Mouse (Mus musculus) hindbrain, embryonic 11.5 days (tissue): ENCODE results near the gene Chn1. TPM values are rescaled to one million over a fixed set of nuclear protein-coding genes. Genes with fewer than 3 reads are reported as not detected.

ENCODE experiments used
- ATAC-seq: fragments of 200-750 bp; cut with Nextera tagmentation; 2 replicates; pipeline ENCODE4 v1.8.0; 2017; ENCODE audit warnings: mild to moderate bottlenecking, moderate TSS enrichment, moderate library complexity; ENCODE audit not compliant: low FRiP score
- DNase-seq: peaks from one replicate; pipeline ENCODE4 v3.0.0-alpha.2; 2015; ENCODE audit warnings: low spot score
- H3K27ac ChIP-seq: fragments of 300-500 bp; sonication (generic); 2 replicates; pipeline ENCODE4 v1.5.1; 2014; ENCODE audit warnings: mild to moderate bottlenecking, low read depth, low read length
- H3K27me3 ChIP-seq: fragments of 300-500 bp; sonication (generic); 2 replicates; pipeline ENCODE4 v1.6.1; 2014; ENCODE audit warnings: mild to moderate bottlenecking, low read length, moderate library complexity, mixed read lengths; ENCODE audit not compliant: control insufficient read depth, insufficient read depth
- H3K36me3 ChIP-seq: fragments of 300-500 bp; sonication (generic); 2 replicates; pipeline ENCODE4 v1.6.1; 2014; ENCODE audit warnings: mild to moderate bottlenecking, low read length, moderate library complexity, mixed read lengths; ENCODE audit not compliant: control insufficient read depth, insufficient read depth
- H3K4me1 ChIP-seq: fragments of 300-500 bp; sonication (generic); replicated peaks from 2 replicates; pipeline ENCODE4 v1.6.1; 2014; ENCODE audit warnings: low read length, mixed read lengths; ENCODE audit not compliant: control insufficient read depth, insufficient read depth
- H3K4me2 ChIP-seq: fragments of 300-500 bp; sonication (generic); replicated peaks from 2 replicates; pipeline ENCODE4 v1.6.1; 2014; ENCODE audit warnings: mild to moderate bottlenecking, low read depth, low read length
- H3K4me3 ChIP-seq: fragments of 300-500 bp; sonication (generic); 2 replicates; pipeline ENCODE4 v1.5.1; 2014; ENCODE audit warnings: low read depth, low read length
- H3K9ac ChIP-seq: fragments of 300-500 bp; sonication (generic); 2 replicates; pipeline ENCODE4 v1.6.1; 2014; ENCODE audit warnings: low read depth, low read length
- H3K9me3 ChIP-seq: fragments of 300-500 bp; sonication (generic); 2 replicates; pipeline ENCODE4 v1.6.1; 2016; ENCODE audit warnings: low read length; ENCODE audit not compliant: control insufficient read depth
- WGBS: fragments of 180-500 bp; shearing (Covaris S2); extraction: QIAGEN DNeasy Blood & Tissue Kit; methylation state at CpG from one replicate; pipeline ENCODE4 v1.1.7; 2014; 5-methylcytosine and 5-hydroxymethylcytosine counted together
- polyA plus RNA-seq: library from polyadenylated mRNA; unstranded; fragments of >200 nt; fragmentation: Nextera tagmentation; extraction: Ambion mirVana; gene quantifications from 2 replicates; pipeline ENCODE4 v1.2.1, GENCODE M21; 2014

The Chn1 gene
- polyA plus RNA-seq, 1 experiment from 2014 or later: 90.3 TPM

DNA sequence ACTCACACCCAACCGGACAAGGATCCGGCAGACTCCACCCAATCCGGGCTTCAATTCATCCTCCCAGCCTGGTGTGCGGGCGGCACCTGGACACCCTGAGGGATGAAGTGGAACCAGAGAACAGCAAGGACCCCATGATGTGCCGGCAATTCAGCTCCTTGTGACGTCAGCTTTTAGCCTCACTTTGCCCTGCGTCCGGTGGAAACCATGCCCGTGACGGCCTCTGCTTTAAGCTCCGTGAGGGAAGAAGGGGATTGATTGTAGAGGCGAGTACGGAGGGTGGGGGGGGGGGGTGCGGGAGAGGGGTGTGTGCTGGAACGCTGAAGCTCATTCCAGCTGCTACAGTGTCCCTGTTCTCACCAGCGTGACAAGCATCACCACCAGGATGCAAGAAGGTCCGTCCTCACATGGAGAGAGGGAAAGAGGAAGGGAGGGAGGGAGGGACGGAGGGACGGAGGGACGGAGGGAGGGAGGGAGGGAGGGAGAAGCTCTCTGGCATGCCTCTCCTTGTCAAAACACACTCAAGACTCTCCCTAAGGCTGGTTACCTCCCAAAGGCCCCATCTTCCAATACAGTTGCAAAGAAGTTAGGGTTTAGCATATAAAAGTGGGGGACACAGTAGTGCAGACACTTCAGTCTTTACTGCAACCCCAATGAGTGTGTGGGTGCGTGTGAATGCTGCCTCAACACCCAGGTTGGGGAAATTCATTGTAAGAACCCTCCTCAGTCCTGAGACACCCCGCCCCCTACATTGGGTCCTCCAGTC lies 214.1 kb downstream of the Chn1 start:
- ATAC-seq (peak; percentile 74), DNase-seq (peak; percentile 54)
- H3K9ac ChIP-seq: peak overlapping the region; percentile 3; the same call in 1 of the 2 replicates
- H3K4me2 ChIP-seq: peak overlapping the region; percentile 63
- no peaks in the 10 kb centered on the region for H3K9me3 ChIP-seq
- H3K27ac ChIP-seq: no peak overlapping the region
- 2% methylated on average over 20 of the region's 23 CpGs for WGBS
- H3K4me1 ChIP-seq: no peaks in the 10 kb centered on the region
- H3K4me3 ChIP-seq: peak overlapping the region; percentile 38
- H3K36me3 ChIP-seq: no peaks in the 10 kb centered on the region
- no peaks in the 10 kb centered on the region for H3K27me3 ChIP-seq

Other genes starting within 250 kb of the Chn1 start
- gene Wipf1, start 245.6 kb downstream of the Chn1 start, polyA plus RNA-seq: 9.2 and 9.7 TPM in 2 replicates
- gene Chrna1, start 195.0 kb downstream of the Chn1 start, polyA plus RNA-seq: 0.51 and 0.98 TPM in 2 replicates
- 96.6 and 105 TPM in 2 replicates for gene Atf2, start 117.3 kb upstream of the Chn1 start, polyA plus RNA-seq
- gene Atp5g3, start 136.0 kb upstream of the Chn1 start, polyA plus RNA-seq: 896 and 911 TPM in 2 replicates